22 mouse cellular contexts compared by ENCODE assay signal in the genomic region with DNA sequence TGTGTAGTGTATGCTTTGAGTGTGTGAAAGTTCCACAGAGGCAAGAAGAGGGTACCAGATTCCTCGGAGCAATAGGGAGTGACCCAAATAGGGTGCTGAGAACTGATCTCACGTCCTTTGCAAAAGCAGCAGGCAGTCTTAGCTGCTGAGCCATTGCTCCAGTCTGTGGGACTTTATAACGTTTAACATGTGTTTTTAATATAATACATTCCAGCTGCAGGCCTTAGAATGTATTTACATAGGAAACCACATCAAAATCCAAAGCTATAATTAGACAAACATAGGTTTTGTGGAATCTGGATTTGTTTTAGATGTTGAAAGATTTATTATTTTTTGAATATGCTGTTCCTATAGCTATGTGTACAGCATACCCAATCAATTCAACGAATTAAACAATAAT.
DNase-seq lines count a peak whose midpoint lies in the region; ATAC-seq lines count a peak whose summit lies in the region.
"Had no signal": no experiment of that assay in that cellular context is flagged by ENCODE, and none has a peak within 500 bp of the region (broad histone marks: within the 10 kb centered on the region; RNA-seq: fewer than 3 reads in every experiment).

No protein-coding gene starts in this region.

- peak; percentile 74 for DNase-seq in embryonic facial prominence, embryonic 11.5 days (ENCODE audit: low spot score)
- DNase-seq in embryonic facial prominence, embryonic 10.5 days (ENCODE audit: low spot score) = no peak
- DNase-seq in 3T3-L1 (ENCODE audit: low read depth, low spot score) = peak; percentile 56
- DNase-seq in testis, postnatal 14 days (ENCODE audit: low spot score) = no peak
- DNase-seq: adrenal gland, adult 8-10 months; adrenal gland, postnatal 36 days; cerebellum, adult 8-10 months; cerebellum, postnatal 14 days; gastrocnemius, postnatal 10 days; heart, adult 18-20 months; heart, postnatal 10 days; heart, postnatal 4 days had no signal

- no peak overlapping the region for H3K9ac ChIP-seq in embryonic facial prominence, embryonic 11.5 days (replicated peaks; ENCODE audit: low read length)
- H3K9ac ChIP-seq in embryonic facial prominence, embryonic 13.5 days = no peak overlapping the region
- H3K9ac ChIP-seq in limb, embryonic 12.5 days (replicated peaks) = no peak overlapping the region
- no peak overlapping the region for H3K9ac ChIP-seq in midbrain, embryonic 13.5 days (replicated peaks)
- H3K9ac ChIP-seq: forebrain, embryonic 15.5 days; hindbrain, embryonic 12.5 days had no signal

- no peaks in the 10 kb centered on the region for H3K9me3 ChIP-seq in embryonic facial prominence, embryonic 11.5 days (replicated peaks; ENCODE audit: control insufficient read depth, low read length)
- no peaks in the 10 kb centered on the region for H3K9me3 ChIP-seq in embryonic facial prominence, embryonic 10.5 days
- no peaks in the 10 kb centered on the region for H3K9me3 ChIP-seq in embryonic facial prominence, embryonic 13.5 days
- H3K9me3 ChIP-seq in limb, embryonic 12.5 days = no peaks in the 10 kb centered on the region
- no peaks in the 10 kb centered on the region for H3K9me3 ChIP-seq in midbrain, embryonic 13.5 days
- H3K9me3 ChIP-seq: forebrain, embryonic 15.5 days; heart, embryonic 10.5 days; hindbrain, embryonic 12.5 days had no signal

- no peaks in the 10 kb centered on the region for H3K27me3 ChIP-seq in embryonic facial prominence, embryonic 11.5 days (ENCODE audit: control insufficient read depth, insufficient read depth, low read length)
- no peaks in the 10 kb centered on the region for H3K27me3 ChIP-seq in embryonic facial prominence, embryonic 10.5 days (replicated peaks; ENCODE audit: low read depth, poor library complexity, severe bottlenecking)
- H3K27me3 ChIP-seq in embryonic facial prominence, embryonic 13.5 days = peaks cover 3% of the 10 kb centered on the region; the same call in 1 of the 2 replicates
- no peaks in the 10 kb centered on the region for H3K27me3 ChIP-seq in limb, embryonic 12.5 days
- no peaks in the 10 kb centered on the region for H3K27me3 ChIP-seq in midbrain, embryonic 13.5 days
- H3K27me3 ChIP-seq: CH12.LX; forebrain, embryonic 15.5 days; hindbrain, embryonic 12.5 days had no signal

- H3K36me3 ChIP-seq in embryonic facial prominence, embryonic 11.5 days (replicated peaks; ENCODE audit: control insufficient read depth, insufficient read depth, low read depth, low read length) = no peaks in the 10 kb centered on the region
- peaks cover 4% of the 10 kb centered on the region; the same call in 1 of the 2 replicates for H3K36me3 ChIP-seq in embryonic facial prominence, embryonic 10.5 days (replicated peaks)
- H3K36me3 ChIP-seq in embryonic facial prominence, embryonic 13.5 days = 0 out of 2 replicates have a peak, but pooled peaks cover 7% of the 10 kb centered on the region
- no peaks in the 10 kb centered on the region for H3K36me3 ChIP-seq in limb, embryonic 12.5 days
- peaks cover 18% of the 10 kb centered on the region for H3K36me3 ChIP-seq in midbrain, embryonic 13.5 days
- H3K36me3 ChIP-seq: heart, embryonic 10.5 days had no signal

- 39% methylated on average over 4 of the region's 4 CpGs for WGBS in embryonic facial prominence, embryonic 11.5 days
- WGBS in embryonic facial prominence, embryonic 10.5 days = 59% methylated on average over 4 of the region's 4 CpGs
- 24% methylated on average over 4 of the region's 4 CpGs for WGBS in embryonic facial prominence, embryonic 13.5 days
- 25% methylated on average over 4 of the region's 4 CpGs for WGBS in limb, embryonic 12.5 days
- 89% methylated on average over 4 of the region's 4 CpGs for WGBS in midbrain, embryonic 13.5 days

- H3K27ac ChIP-seq in embryonic facial prominence, embryonic 11.5 days (replicated peaks; ENCODE audit: low read depth, low read length) = no peak overlapping the region
- no peak overlapping the region for H3K27ac ChIP-seq in embryonic facial prominence, embryonic 10.5 days (replicated peaks)
- no peak overlapping the region for H3K27ac ChIP-seq in embryonic facial prominence, embryonic 13.5 days
- H3K27ac ChIP-seq in limb, embryonic 12.5 days = no peak overlapping the region
- no peak overlapping the region for H3K27ac ChIP-seq in midbrain, embryonic 13.5 days
- H3K27ac ChIP-seq: forebrain, embryonic 15.5 days; heart, embryonic 10.5 days; hindbrain, embryonic 12.5 days had no signal

- ATAC-seq in embryonic facial prominence, embryonic 11.5 days (replicated peaks; ENCODE audit: insufficient number of reproducible peaks, low FRiP score, low TSS enrichment, low read depth) = peak; percentile 82
- ATAC-seq in embryonic facial prominence, embryonic 13.5 days (ENCODE audit: insufficient number of reproducible peaks, insufficient read depth, low FRiP score, low TSS enrichment, low read depth) = peak; percentile 72
- peak; percentile 54 for ATAC-seq in limb, embryonic 12.5 days (ENCODE audit: insufficient number of reproducible peaks, insufficient read depth, low FRiP score, low TSS enrichment, low read depth)
- ATAC-seq in midbrain, embryonic 13.5 days = no peak
- no peak for ATAC-seq in megakaryocyte progenitor cell, adult 5-6 weeks (replicated peaks; ENCODE audit: poor library complexity)
- ATAC-seq: forebrain, embryonic 15.5 days; hindbrain, embryonic 16.5 days; inflammation-experienced regulatory T-cells, adult 6 months had no signal

- H3K4me3 ChIP-seq in embryonic facial prominence, embryonic 11.5 days (ENCODE audit: low read depth, low read length) = no peak overlapping the region
- no peak overlapping the region for H3K4me3 ChIP-seq in embryonic facial prominence, embryonic 10.5 days
- H3K4me3 ChIP-seq in embryonic facial prominence, embryonic 13.5 days = no peak overlapping the region
- no peak overlapping the region for H3K4me3 ChIP-seq in limb, embryonic 12.5 days (replicated peaks)
- H3K4me3 ChIP-seq in midbrain, embryonic 13.5 days (replicated peaks) = no peak overlapping the region
- H3K4me3 ChIP-seq: forebrain, embryonic 15.5 days; heart, embryonic 10.5 days; hindbrain, embryonic 12.5 days had no signal

- no peaks in the 10 kb centered on the region for H3K4me1 ChIP-seq in embryonic facial prominence, embryonic 11.5 days (ENCODE audit: control insufficient read depth, insufficient read depth, low read length)
- H3K4me1 ChIP-seq in embryonic facial prominence, embryonic 10.5 days = no peaks in the 10 kb centered on the region
- no peaks in the 10 kb centered on the region for H3K4me1 ChIP-seq in embryonic facial prominence, embryonic 13.5 days
- H3K4me1 ChIP-seq in limb, embryonic 12.5 days (replicated peaks) = no peaks in the 10 kb centered on the region
- H3K4me1 ChIP-seq in midbrain, embryonic 13.5 days (replicated peaks) = no peaks in the 10 kb centered on the region
- H3K4me1 ChIP-seq: forebrain, embryonic 15.5 days; heart, embryonic 10.5 days; hindbrain, embryonic 12.5 days had no signal

- no peak overlapping the region for H3K4me2 ChIP-seq in embryonic facial prominence, embryonic 11.5 days (ENCODE audit: low read depth, low read length)
- H3K4me2 ChIP-seq in embryonic facial prominence, embryonic 13.5 days = no peak overlapping the region
- H3K4me2 ChIP-seq in limb, embryonic 12.5 days = no peak overlapping the region
- no peak overlapping the region for H3K4me2 ChIP-seq in midbrain, embryonic 13.5 days (replicated peaks)
- H3K4me2 ChIP-seq: forebrain, embryonic 15.5 days; hindbrain, embryonic 12.5 days had no signal

Comparison
In these comparisons a context has a peak if more than half of its experiments do, and no peak if none do; other contexts are left out.
1. DNase-seq: peak in embryonic facial prominence, embryonic 11.5 days (single experiment) and 3T3-L1 (single experiment); none in embryonic facial prominence, embryonic 10.5 days (single experiment) and testis, postnatal 14 days (single experiment).
2. ATAC-seq: peak in embryonic facial prominence, embryonic 11.5 days (single experiment), embryonic facial prominence, embryonic 13.5 days (single experiment) and limb, embryonic 12.5 days (single experiment); none in midbrain, embryonic 13.5 days (single experiment) and megakaryocyte progenitor cell, adult 5-6 weeks (single experiment).